Mouse (Mus musculus) testis, adult 2 months (tissue): ENCODE measurements around the gene Nrxn1. TPM values are rescaled to one million over a fixed set of nuclear protein-coding genes. Genes with fewer than 3 reads are reported as not detected.

Experiments
- H3K27ac ChIP-seq: fragments of 200-500 bp; 2 replicates; pipeline ENCODE4 v1.5.1; 2012; ENCODE audit warnings: low read depth, low read length; ENCODE audit not compliant: control insufficient read depth, insufficient read depth
- H3K27me3 ChIP-seq: fragments of 200-500 bp; 2 replicates; pipeline ENCODE4 v1.6.1; 2012; ENCODE audit warnings: mild to moderate bottlenecking, low read length, moderate library complexity; ENCODE audit not compliant: control insufficient read depth, insufficient read depth
- H3K36me3 ChIP-seq: fragments of 200-500 bp; 2 replicates; pipeline ENCODE4 v1.6.1; 2012; ENCODE audit warnings: mild to moderate bottlenecking, low read length; ENCODE audit not compliant: control insufficient read depth, insufficient read depth
- H3K4me1 ChIP-seq: fragments of 200-500 bp; 2 replicates; pipeline ENCODE4 v1.6.1; 2012; ENCODE audit warnings: low read length; ENCODE audit not compliant: control insufficient read depth, insufficient read depth
- H3K4me3 ChIP-seq: fragments of 200-500 bp; 2 replicates; pipeline ENCODE4 v1.5.1; 2012; ENCODE audit warnings: low read depth, mild to moderate bottlenecking, low read length, moderate library complexity, mixed read lengths; ENCODE audit not compliant: control insufficient read depth
- CTCF ChIP-seq: fragments of 200-500 bp; IDR thresholded peaks from 2 replicates; pipeline ENCODE4 v1.5.1; 2012; ENCODE audit warnings: low read depth, mild to moderate bottlenecking, inconsistent platforms, low read length, moderate library complexity; ENCODE audit not compliant: control insufficient read depth, insufficient read depth, insufficient replicate concordance
- POLR2A ChIP-seq: fragments of 200-500 bp; IDR thresholded peaks from 2 replicates; pipeline ENCODE4 v1.6.1; 2012; ENCODE audit warnings: low read depth, mild to moderate bottlenecking, inconsistent platforms, low read length, moderate library complexity; ENCODE audit not compliant: control insufficient read depth
- polyA plus RNA-seq: library from polyadenylated mRNA; depleted of rRNA; stranded (reverse); fragments of >200 nt; gene quantifications from 2 replicates; pipeline ENCODE4 v1.2.3, GENCODE M21; 2012

Gene Nrxn1
- polyA plus RNA-seq, 1 experiment = 3.1 TPM

DNA sequence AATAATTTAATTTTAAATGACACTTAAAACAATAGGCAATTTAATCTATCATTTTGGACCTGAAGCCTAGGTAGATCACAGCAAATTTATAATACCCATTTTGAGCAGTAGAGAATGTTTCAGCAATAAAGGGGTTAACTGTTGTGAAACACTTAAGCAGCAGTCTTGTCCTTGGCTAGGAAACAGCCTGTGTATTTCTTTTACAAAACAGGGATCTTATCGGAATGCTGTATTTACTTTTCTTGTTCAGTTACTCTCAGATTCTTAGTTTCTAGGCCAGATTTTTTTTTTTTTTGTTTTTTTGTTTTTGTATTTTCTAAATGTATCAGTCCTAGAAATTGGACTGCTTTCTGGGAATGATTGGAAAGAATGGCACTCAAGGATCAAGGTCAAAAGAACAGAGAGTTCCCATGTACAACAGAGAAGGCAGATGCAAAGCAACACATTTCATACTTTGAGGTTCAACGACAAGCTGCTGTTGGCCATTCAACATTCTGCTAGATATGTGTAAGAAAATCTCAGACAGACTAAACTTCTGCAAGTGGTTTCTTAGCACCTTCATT, 67.7 kb downstream of the Nrxn1 start:
- no peaks in the 10 kb centered on the region for H3K36me3 ChIP-seq
- H3K4me1 ChIP-seq = no peaks in the 10 kb centered on the region
- no peak overlapping the region for H3K4me3 ChIP-seq
- no peak for TF ChIP-seq CTCF
- TF ChIP-seq POLR2A = no peak
- H3K27ac ChIP-seq = no peak overlapping the region
- no peaks in the 10 kb centered on the region for H3K27me3 ChIP-seq

DNA sequence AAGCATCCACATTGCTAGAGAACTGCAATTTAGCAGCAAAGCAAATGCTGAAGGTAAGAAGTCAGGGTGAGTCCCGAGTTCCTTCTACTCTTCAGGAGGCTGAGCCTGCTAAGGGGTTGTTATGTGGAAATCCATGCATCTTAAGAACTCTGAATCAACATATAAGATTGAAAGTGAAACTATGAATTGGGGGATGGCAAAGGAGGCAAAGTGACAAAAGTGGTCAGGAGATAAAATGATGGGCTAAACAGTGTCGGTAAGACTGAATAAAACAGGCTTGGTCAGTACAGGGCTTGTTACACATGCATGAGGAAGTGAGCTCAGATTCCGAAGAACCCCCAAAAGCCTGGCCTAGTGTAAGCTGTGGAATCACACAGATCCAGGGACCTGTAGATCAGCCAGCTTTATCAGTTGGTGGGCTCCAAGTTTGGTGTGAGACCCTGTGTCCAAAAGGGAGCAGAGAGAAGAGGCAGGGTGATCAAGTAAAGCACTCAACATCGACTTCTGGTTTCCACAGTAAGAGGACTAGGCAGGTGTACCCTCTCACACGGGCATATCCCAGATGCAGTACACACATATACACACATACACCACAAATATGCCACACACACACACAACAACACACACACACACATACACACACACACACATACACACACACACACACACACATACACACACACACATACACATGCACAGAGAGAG, 85.3 kb downstream of the Nrxn1 start:
- no peak overlapping the region for H3K27ac ChIP-seq
- H3K4me3 ChIP-seq = no peak overlapping the region

DNA sequence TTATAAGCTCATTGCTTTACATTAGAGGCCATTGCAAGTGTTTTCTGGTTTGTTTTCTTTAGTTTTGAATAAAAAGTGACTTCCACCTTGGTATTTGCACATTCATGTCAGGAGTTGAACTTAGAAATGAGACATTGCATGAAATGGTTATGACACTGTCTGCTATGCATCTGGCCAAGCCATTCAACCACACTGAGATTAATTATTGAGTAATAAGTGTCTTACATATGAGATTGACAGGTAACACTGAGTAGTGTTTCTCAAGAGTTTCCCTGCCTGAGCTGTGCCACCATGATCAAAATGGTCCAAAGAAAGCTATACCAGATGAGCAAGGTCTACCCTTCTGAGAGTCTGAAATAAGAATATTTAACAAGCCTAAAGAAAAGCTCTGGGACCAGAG, 92.5 kb downstream of the Nrxn1 start:
- Histone ChIP-seq H3K27ac (no peak overlapping the region), H3K4me3 (no peak overlapping the region), H3K36me3 (no peaks in the 10 kb centered on the region), H3K27me3 (no peaks in the 10 kb centered on the region), H3K4me1 (no peaks in the 10 kb centered on the region)
- TF ChIP-seq CTCF = no peak
- no peak for TF ChIP-seq POLR2A

More for the DNA sequence above, 85.3 kb downstream of the Nrxn1 start:
- TF ChIP-seq POLR2A (no peak), CTCF (no peak)
- Histone ChIP-seq H3K4me1 (no peaks in the 10 kb centered on the region), H3K36me3 (no peaks in the 10 kb centered on the region), H3K27me3 (no peaks in the 10 kb centered on the region)

DNA sequence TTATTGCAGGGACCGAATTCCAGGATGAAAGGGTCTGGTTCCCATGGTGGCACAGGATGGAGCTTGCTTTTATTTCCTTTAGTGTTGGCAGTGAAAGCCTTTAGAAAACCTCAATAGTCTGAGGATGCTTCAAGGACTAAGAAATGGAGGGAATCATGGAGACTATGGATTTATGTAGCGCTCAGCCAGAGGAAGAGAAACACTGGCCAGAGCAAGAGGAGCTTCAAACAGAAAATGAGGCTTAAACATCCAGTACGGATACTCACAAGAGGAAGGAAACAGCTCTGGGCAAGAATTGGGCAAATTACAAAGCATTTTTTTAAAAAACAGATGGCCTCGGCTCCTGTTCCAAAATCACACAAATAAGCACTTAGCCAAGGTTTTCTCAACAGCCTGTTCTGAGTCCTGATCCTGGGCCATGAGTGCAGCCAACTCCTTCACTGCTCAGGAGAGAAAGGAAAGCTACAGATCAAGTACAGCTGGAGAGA, 93.2 kb downstream of the Nrxn1 start:
- Histone ChIP-seq H3K4me1 (no peaks in the 10 kb centered on the region), H3K27me3 (no peaks in the 10 kb centered on the region), H3K27ac (no peak overlapping the region), H3K4me3 (no peak overlapping the region), H3K36me3 (no peaks in the 10 kb centered on the region)
- TF ChIP-seq CTCF (no peak), POLR2A (no peak)

DNA sequence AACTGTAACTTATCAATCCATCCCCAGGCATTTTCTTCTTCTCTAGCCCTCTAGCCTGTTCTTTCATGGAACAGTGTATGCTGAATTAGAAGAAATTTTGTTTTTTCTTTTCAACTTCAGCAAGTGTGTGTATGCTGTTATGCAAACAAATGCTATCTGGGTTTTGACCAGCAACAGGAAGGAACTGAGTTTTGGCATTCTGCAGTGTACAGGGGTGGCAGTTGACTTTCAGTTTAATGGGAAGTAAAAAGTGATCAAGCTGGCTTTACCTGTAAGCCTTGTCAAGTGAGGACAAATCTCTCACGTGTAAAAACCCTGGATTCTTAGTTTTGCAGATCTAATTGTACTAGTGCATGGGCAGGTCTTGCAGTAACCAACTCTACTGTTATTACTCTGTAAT, 95.2 kb downstream of the Nrxn1 start:
- Histone ChIP-seq H3K27ac (no peak overlapping the region), H3K36me3 (no peaks in the 10 kb centered on the region), H3K4me3 (no peak overlapping the region), H3K27me3 (no peaks in the 10 kb centered on the region), H3K4me1 (no peaks in the 10 kb centered on the region)
- TF ChIP-seq CTCF (no peak), POLR2A (no peak)

DNA sequence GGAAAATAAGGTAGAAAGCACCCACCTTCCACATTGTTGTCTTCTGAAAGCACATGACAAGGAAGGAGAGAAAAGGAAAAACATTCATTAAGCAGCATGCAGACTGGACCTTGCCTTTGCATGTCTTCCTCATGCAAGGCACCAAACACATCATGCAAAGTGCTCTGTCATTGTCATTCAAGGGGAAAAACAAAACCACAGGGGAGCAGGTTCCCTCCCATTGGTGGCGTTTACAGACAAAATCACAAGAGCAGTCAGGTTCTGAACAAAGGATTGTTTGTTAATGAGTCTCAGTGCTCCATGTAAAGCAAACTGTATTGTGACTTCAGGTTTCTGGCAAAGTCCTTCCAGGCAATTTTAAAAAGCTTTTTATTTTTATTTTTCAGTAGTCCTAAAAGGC, 97.4 kb downstream of the Nrxn1 start:
- Histone ChIP-seq H3K36me3 (no peaks in the 10 kb centered on the region), H3K4me1 (no peaks in the 10 kb centered on the region), H3K27me3 (no peaks in the 10 kb centered on the region), H3K4me3 (no peak overlapping the region), H3K27ac (no peak overlapping the region)
- TF ChIP-seq CTCF (no peak), POLR2A (no peak)

DNA sequence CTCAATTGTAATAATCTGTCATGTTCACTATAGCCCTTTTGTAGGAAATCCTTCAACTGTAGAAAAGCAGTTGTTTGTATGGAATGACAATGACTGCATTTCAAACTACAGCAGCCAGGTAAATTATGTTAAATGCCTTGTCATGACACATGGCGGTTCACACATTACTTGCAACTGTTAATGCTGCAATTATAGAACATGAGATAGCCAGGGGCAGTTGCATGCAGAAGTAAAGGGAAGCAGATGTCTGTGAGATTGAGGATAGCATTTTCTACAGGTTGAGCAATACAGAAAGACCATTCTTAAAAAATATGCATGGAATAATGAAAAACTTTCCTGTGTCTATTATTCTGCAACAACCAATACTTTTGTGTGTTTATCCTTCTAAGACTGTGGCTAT, 98.6 kb downstream of the Nrxn1 start:
- Histone ChIP-seq H3K4me3 (no peak overlapping the region), H3K36me3 (no peaks in the 10 kb centered on the region), H3K27me3 (no peaks in the 10 kb centered on the region), H3K27ac (no peak overlapping the region), H3K4me1 (no peaks in the 10 kb centered on the region)
- TF ChIP-seq POLR2A (no peak), CTCF (no peak)
